Mouse (Mus musculus) kidney, postnatal 25 days (tissue): ENCODE measurements around the gene Ppp5c.

Experiments
- DNase-seq, 2 experiments: peaks; one replicate each; pipeline ENCODE4 v3.0.0; 2021; ENCODE audit warnings: mixed read lengths in 2 of 2

Gene Ppp5c

DNA sequence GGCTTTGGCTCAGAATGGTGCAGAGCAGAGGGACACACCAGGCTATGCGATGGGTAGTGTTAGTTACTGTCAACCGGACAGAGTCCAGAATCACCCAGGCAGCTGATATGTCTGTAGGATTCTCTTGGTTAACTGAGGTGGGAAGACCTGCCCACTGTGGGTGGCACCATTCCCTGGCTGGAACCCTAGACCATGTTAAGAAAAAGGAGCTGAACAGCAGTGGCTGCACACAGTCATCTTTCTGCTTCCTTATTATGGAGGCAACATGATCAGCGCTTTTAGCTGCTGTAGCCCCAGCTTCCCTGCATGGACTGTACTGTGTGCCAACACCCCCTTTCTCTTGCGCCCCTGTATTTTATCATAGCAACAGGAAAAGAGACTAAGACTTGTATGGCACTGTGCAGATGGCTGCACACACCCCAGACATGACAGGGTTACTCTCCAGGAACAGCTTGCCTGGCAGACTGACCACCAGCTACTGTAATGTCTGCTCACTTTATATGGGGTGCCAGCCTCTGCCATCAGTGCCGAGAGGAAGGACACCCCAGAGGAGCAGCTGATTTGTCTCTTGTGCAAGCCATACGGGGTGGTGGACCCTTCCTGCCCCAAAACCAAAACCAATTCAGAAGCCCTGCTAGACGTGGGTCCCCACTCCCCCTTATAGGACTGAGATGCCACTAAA lies 15.7 kb downstream of the Ppp5c start:
- DNase-seq: no peak

DNA sequence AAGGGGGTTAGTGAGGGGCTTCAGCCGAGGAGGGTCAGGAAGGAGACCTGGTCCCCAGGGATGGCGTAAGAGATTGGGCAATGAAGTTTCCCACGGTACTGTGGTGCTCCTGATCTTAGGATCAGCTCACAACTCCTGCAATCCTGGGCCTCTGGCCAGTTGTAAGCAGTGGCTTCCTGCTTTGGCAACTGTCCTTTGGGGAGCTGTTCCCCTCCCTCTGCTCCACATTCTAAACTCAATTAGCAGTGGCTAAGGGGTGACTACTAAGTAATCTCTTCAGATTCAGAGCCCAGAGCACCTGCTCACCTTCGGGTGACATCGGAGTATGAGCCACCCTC lies 17.7 kb downstream of the Ppp5c start:
- no peak for DNase-seq

DNA sequence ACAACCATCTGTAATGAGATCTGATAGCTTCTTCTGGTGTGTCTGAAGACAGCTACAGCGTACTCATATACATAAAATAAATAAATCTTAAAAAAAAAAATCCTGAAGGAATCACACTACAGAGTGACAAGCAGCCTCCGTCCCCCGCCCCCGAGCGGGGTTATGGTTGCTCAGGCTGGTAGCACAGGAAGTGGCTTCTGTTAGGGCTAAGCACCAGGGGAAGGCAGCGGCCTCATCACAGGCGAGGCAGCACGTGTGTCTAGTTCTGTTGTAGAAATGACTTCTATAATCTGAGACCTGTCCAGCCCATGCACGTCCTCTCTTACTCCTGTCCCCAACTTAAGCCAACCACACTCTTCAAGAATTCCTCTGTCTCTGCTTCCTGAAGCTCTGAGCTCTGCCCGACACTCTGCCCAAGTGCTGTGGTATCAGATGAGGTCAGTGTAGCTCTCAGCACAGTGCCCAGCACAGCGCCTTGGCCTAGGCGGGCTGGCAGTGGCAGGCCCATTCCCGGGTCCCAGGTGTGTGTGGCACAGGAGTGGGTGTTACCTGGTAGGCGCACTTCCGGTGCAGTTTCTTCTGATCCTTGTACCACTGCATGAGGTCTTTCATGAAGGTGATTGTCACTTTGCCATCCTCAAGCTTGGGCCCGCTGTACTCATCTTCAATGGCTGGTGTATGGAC lies 18.3 kb downstream of the Ppp5c start:
- DNase-seq: no peak

GRCm38 (mm10) chr7:17007300-17007699 lies 20.4 kb downstream of the Ppp5c start:
- DNase-seq: peak; percentile 59 to 74

- peak; percentile 62 to 80 for DNase-seq
Observed at GRCm38 (mm10) chr7:17004716-17005115, 23.0 kb downstream of the Ppp5c start.

GRCm38 (mm10) chr7:17003230-17003960 lies 24.3 kb downstream of the Ppp5c start:
- peak; percentile 50 to 81 for DNase-seq

- DNase-seq: peak; percentile 86 to 89
Observed at GRCm38 (mm10) chr7:17002375-17003195, 25.1 kb downstream of the Ppp5c start.

GRCm38 (mm10) chr7:16999650-17000049 lies 28.1 kb downstream of the Ppp5c start:
- DNase-seq: peak; percentile 84 to 92

DNA sequence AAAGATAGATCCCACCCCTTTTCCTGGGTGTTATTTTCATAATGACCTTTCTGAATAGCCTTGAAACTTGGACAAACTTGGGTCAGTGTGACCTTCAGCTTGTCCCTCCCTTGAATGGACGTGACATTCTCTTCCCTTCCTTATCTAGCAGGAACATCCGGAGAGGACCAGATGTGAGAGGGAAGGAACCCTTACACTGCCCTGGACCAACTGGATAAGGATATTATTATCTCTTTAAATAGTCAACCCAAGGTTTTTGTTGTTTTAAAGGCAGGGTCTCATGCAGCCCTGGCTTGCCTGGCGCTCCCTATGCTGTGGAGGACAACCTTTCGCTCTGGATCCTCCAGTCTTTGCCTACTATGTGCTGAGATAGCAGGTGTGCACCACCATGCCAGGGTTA lies 28.5 kb downstream of the Ppp5c start:
- DNase-seq: no peak

DNA sequence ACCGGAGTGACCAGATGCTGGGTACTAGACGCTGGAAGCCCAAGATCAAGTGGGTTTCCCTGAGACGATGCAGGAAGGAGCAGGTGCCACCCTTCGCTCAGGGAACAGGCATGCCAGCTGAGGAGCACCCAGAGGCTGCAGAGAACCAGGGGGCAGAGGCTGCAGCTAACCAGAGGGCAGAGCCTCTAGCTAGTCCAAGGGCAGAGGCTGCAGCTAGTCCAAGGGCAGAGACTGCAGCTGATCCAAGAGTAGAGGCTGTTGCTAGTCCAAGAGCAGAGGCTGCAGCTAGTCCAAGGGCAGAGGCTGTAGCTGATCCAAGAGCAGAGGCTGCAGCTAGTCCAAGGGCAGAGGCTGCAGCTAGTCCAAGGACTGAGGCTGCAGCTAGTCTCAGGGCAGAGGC lies 32.4 kb downstream of the Ppp5c start:
- no peak for DNase-seq

DNA sequence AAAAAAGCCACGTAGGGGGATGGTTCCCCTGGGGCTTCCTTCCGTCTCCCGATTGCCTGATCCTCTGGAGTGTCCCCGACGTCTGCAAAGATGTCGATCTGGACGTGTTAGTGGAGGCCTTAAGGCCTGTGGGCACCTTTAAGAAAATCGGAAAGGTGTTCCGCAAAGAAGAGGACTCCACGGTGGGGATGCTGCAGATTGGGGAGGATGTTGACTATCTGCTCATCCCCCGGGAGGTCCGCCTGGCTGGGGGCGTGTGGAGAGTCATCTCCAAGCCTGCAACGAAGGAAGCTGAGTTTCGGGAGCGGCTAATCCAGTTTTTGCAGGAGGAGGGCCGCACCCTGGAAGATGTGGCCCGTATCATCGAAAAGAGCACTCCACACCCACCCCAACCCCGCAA lies 33.3 kb downstream of the Ppp5c start:
- no peak for DNase-seq

DNA sequence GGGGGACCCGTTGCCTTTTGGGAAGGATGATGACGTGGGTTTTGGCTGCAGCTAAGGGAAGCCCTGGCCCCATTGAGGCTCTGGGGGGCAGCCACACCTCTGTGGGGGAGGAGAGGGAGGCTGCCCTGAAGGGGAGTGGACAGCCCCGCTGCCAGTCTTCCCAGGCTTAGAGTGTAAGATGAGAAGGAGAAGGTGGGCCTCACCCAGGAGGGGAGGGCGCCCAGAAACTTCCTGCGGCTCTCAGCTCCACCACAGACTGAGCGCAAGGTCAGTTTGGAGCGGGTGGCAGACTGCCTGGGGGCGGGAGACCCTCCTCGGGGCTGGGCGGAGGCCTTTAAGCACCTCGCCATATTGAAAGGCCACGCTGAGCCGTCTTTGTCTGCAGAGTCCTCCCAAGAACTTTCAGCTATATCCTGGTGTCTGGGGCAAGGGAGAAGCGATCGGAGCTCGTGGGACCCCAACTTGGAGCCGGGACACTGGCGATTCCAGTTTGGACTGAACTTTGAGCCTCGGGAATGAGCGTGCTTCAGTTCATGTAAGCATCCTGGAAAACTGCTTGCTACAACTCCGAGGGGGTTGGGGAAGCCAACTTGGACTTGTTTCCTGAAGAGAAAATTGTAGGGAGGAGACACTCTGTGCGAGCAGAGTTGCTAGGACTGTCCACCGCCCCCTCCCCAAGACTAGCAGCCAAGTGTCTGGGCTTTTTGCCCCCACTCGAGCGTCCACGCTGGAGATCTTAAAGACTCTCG lies 33.9 kb downstream of the Ppp5c start:
- DNase-seq: peak; percentile 72 to 86

DNA sequence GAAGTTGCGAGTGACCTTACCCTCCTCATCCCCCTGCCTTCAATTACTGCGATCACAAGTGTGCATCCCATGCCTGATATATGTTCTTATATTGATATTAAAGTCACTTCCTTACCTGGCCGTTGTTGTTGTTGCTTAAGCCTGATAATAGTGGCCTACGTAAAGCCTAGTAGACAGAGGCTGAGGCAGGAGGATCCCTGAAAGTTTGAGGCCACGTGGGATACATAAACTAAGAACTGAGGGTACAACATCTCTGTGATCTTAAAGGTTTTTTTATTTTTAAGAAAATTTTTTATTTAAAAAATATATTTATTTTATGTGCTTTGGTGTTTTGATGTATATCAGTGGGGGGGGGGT lies 35.3 kb downstream of the Ppp5c start, which contains the start of gene Ccdc8:
Gene Ccdc8 (plus strand): TSS at position 258 of the 357 bp plus-strand sequence.
- no peak for DNase-seq

DNA sequence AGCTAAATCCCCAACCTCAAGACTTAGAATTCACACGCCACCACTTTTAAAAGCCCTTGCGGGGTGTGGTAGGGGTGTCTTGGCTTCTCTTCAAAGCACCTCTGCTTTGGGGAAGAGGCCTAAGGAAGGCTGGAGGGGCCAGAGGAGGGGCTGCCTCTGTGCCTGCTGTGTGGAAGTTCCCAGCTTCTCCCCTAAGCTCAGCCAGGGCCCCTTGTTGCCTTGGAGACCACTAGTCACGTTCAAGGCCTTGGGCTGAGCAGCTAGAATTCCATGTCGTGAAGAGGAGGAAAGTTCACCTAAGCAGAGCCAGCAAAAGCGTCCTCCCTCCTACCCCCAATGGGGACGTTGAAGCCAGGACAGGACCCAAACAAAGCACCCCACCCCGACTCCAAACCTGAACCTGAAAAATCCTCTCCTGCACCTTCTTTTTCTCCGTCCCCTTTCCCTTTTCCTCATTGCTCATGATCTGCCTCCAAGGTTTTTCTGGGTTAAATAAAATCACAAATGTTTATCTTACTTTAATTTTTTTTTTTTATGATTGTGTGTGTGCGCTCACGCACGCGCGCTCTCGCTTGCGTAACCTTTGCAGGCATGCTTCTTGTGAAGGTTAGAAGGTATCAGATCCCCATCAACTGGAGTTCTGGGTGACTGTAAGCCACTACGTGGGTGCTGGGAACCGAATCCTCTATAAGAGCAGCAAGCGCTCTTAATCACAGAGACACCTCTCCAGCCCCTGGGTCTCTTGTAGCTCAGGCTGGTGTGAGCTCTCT lies 35.9 kb downstream of the Ppp5c start:
- DNase-seq: no peak

- DNase-seq: no peak
Observed at GRCm38 (mm10) chr7:16990006-16990744, 37.5 kb downstream of the Ppp5c start.

- DNase-seq: peak in 1 of 2 experiments; percentile 46
Observed at GRCm38 (mm10) chr7:16988405-16988804, 39.3 kb downstream of the Ppp5c start.

GRCm38 (mm10) chr7:16987541-16988149 lies 40.1 kb downstream of the Ppp5c start:
- DNase-seq: no peak

DNA sequence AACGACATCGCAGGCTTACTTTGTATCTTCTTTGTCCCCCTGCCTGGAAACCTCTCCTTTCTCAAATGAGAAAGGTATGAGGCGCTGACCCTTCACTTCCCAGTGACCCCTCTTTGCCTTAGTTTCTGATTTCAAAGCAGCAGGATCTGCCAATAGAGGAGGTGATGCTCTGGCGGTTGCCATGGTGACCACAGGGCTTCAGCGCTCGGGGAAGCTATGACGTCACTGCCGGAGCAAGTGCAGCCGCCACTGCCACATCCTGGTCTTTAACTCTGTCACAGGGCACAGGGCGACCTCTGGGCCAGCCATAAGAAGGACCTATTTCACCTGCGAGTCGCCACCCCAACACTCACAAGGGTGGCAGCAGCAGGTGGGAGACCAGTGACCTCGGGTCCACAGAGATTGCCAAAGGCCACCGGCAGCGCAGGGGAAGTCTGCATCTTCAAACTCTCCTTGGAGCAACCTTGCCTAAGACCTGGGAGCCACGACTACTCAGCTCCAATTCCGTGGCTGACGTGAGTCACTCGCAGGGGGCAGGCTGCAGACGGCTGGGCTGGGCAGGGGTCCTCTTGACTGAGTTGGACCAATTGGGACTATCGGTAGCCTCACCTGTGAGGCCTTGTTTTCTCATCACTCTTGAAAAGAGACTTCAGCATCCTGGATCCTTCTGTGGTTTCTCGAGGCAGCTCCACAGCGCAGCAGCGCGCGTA lies 44.7 kb downstream of the Ppp5c start, which contains the start of gene Gm42372:
Gene Gm42372 (plus strand): TSS at position 228 of the 710 bp plus-strand sequence.
- DNase-seq: peak in 1 of 2 experiments; percentile 40

DNA sequence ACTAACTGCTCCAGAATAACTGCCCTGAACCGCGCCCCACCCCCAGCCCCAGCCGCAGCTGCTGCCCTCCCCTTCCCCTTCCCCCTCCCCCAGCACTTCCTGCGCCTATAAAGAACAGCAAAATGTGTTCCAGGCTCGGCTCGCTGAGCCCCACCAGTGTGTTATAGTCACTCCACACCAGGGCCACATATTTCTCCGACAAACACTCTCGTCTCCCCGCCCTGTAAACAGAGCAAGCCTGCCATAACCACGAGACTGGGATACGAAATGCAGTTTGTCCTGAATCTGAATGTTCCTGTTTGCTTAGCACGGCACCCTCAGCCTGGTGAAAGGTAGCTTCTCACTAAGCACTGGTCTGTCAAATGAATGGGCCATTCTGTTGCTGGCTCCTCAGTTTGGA lies 47.4 kb downstream of the Ppp5c start:
- peak; percentile 48 to 57 for DNase-seq
